Mouse (Mus musculus) heart, postnatal 25 days (tissue): ENCODE data around the gene Insm2. TPM values are rescaled to one million over a fixed set of nuclear protein-coding genes. Genes with fewer than 3 reads are reported as not detected.

Experiments used
- DNase-seq: peaks from one replicate; pipeline ENCODE4 v3.0.0; 2022; ENCODE audit warnings: low spot score
- intact Hi-C: fragments of 180-260 bp; cut with DNase I; formaldehyde crosslinking; loops from one replicate; pipeline ENCODE4 v1.15.1; 2025
- total RNA-seq, 2 experiments: library from RNA; stranded (reverse); gene quantifications; 2 replicates each; pipeline ENCODE4 v1.2.3; 2021

Gene Insm2
- total RNA-seq, 2 experiments from 2014 or later: not detected

- intact Hi-C loops: no loop called here
- no peak for DNase-seq
Measured at GRCm38 (mm10) chr12:55600503-55600994, 1.3 kb downstream of the Insm2 start.

- intact Hi-C loops: no loop called here
Measured at GRCm38 (mm10) chr12:55604411-55604810, 5.2 kb downstream of the Insm2 start.

GRCm38 (mm10) chr12:55607902-55608301, 8.7 kb downstream of the Insm2 start:
- intact Hi-C loops: no loop called here
- DNase-seq: no peak

More at GRCm38 (mm10) chr12:55604411-55604810, 5.2 kb downstream of the Insm2 start:
- DNase-seq: no peak

GRCm38 (mm10) chr12:55610812-55611211, 11.6 kb downstream of the Insm2 start:
- no peak for DNase-seq
- intact Hi-C loops: no loop called here

- DNase-seq: no peak
- intact Hi-C loops: no loop called here
Measured at GRCm38 (mm10) chr12:55620321-55620720, 21.1 kb downstream of the Insm2 start.

- no peak for DNase-seq
- intact Hi-C loops: no loop called here
Measured at GRCm38 (mm10) chr12:55622615-55623245, 23.5 kb downstream of the Insm2 start.

- no peak for DNase-seq
- intact Hi-C loops: no loop called here
Measured at GRCm38 (mm10) chr12:55623254-55623653, 24.0 kb downstream of the Insm2 start.

GRCm38 (mm10) chr12:55626711-55627110, 27.5 kb downstream of the Insm2 start:
- intact Hi-C loops: no loop called here
- no peak for DNase-seq

GRCm38 (mm10) chr12:55648011-55648525, 48.8 kb downstream of the Insm2 start:
- no peak for DNase-seq
- intact Hi-C loops: no loop called here

Other genes with a start within 250 kb of the Insm2 start
- gene Psma6, start 215.2 kb upstream of the Insm2 start, total RNA-seq: 100 to 1,000 TPM; 150 to 157 TPM
- gene Nfkbia, start 106.8 kb upstream of the Insm2 start, total RNA-seq: 10 to 100 TPM; 40.8 to 42.7 TPM
- gene Aldoart2, start 34.2 kb upstream of the Insm2 start, total RNA-seq: not detected
- gene Ralgapa1, start 221.7 kb downstream of the Insm2 start, total RNA-seq: 10 to 100 TPM; 56.1 to 64.5 TPM
- gene Brms1l, start 236.9 kb downstream of the Insm2 start, total RNA-seq: 10 to 100 TPM; 22.3 to 22.9 TPM